Mouse (Mus musculus): ENCODE measurements at regions not wholly inside any gene's neighbourhood (a gene's known extent, or its start where the extent isn't known, plus 50 kb on each side); places are given as distances from the start of the nearest gene placed in this dataset.

- peaks cover 25% of the 10 kb centered on the region for H3K27me3 ChIP-seq (ENCODE audit: insufficient read depth, low read length)
- H3K36me3 ChIP-seq (replicated peaks), result no peaks in the 10 kb centered on the region
- TF ChIP-seq POLR2AphosphoS5 (IDR thresholded peaks at IDR 0.05; ENCODE audit: insufficient replicate concordance, low read depth, low read length) (no peak), GATA1 (IDR thresholded peaks at IDR 0.05; ENCODE audit: borderline replicate concordance, low read length) (no peak), TAL1 (conservative IDR thresholded peaks at IDR 0.05; ENCODE audit: low read depth, low read length) (no peak), CTCF (IDR thresholded peaks at IDR 0.05; ENCODE audit: low read depth, low read length) (no peak), GATA2 (IDR thresholded peaks at IDR 0.05; ENCODE audit: borderline replicate concordance, low read depth, low read length) (no peak)
- DNase-seq (ENCODE audit: low spot score) (no peak), ATAC-seq (ENCODE audit: extremely low read depth, insufficient number of reproducible peaks, low FRiP score, poor library complexity, severe bottlenecking) (no peak)
- peaks cover 51% of the 10 kb centered on the region for H3K4me1 ChIP-seq (ENCODE audit: insufficient read depth, low read depth, low read length)
- no peaks in the 10 kb centered on the region for H3K9me3 ChIP-seq (replicated peaks)
- H3K4me3 ChIP-seq (ENCODE audit: low read depth, low read length), result no peak overlapping the region
Measured at GRCm38 (mm10) chr4:95209322-95210119, 157.5 kb upstream of the Jun start.

GRCm38 (mm10) chr4:95212561-95212960, 160.5 kb upstream of the Jun start:
- peaks cover 41% of the 10 kb centered on the region for H3K4me1 ChIP-seq (ENCODE audit: insufficient read depth, low read depth, low read length)

GRCm38 (mm10) chr4:95213026-95213425, 161.0 kb upstream of the Jun start:
- Histone ChIP-seq H3K4me3 (ENCODE audit: low read depth, low read length) (no peak overlapping the region), H3K27me3 (ENCODE audit: insufficient read depth, low read length) (0 out of 2 replicates have a peak, but pooled peaks cover 5% of the 10 kb centered on the region), H3K9me3 (replicated peaks) (no peaks in the 10 kb centered on the region), H3K36me3 (replicated peaks) (no peaks in the 10 kb centered on the region), H3K4me1 (ENCODE audit: insufficient read depth, low read depth, low read length) (peaks cover 37% of the 10 kb centered on the region)
- TF ChIP-seq GATA2 (IDR thresholded peaks at IDR 0.05; ENCODE audit: borderline replicate concordance, low read depth, low read length), result no peak
- TF ChIP-seq POLR2AphosphoS5 (IDR thresholded peaks at IDR 0.05; ENCODE audit: insufficient replicate concordance, low read depth, low read length), result no peak
- TF ChIP-seq GATA1 (IDR thresholded peaks at IDR 0.05; ENCODE audit: borderline replicate concordance, low read length), result no peak
- no peak for TF ChIP-seq CTCF (IDR thresholded peaks at IDR 0.05; ENCODE audit: low read depth, low read length)
- no peak for TF ChIP-seq TAL1 (conservative IDR thresholded peaks at IDR 0.05; ENCODE audit: low read depth, low read length)
- ATAC-seq (ENCODE audit: extremely low read depth, insufficient number of reproducible peaks, low FRiP score, poor library complexity, severe bottlenecking), result no peak
- DNase-seq (ENCODE audit: low spot score), result no peak

More at GRCm38 (mm10) chr4:95212561-95212960, 160.5 kb upstream of the Jun start:
- H3K27me3 ChIP-seq (ENCODE audit: insufficient read depth, low read length), result peaks cover 8% of the 10 kb centered on the region; the same call in 1 of the 2 replicates
- DNase-seq (ENCODE audit: low spot score) (no peak), ATAC-seq (ENCODE audit: extremely low read depth, insufficient number of reproducible peaks, low FRiP score, poor library complexity, severe bottlenecking) (no peak)
- H3K9me3 ChIP-seq (replicated peaks), result no peaks in the 10 kb centered on the region
- no peak overlapping the region for H3K4me3 ChIP-seq (ENCODE audit: low read depth, low read length)
- TF ChIP-seq POLR2AphosphoS5 (IDR thresholded peaks at IDR 0.05; ENCODE audit: insufficient replicate concordance, low read depth, low read length), result no peak
- TF ChIP-seq GATA2 (IDR thresholded peaks at IDR 0.05; ENCODE audit: borderline replicate concordance, low read depth, low read length), result no peak
- no peak for TF ChIP-seq TAL1 (conservative IDR thresholded peaks at IDR 0.05; ENCODE audit: low read depth, low read length)
- H3K36me3 ChIP-seq (replicated peaks), result no peaks in the 10 kb centered on the region

- H3K9me3 ChIP-seq (replicated peaks), result no peaks in the 10 kb centered on the region
- H3K27me3 ChIP-seq (ENCODE audit: insufficient read depth, low read length), result 0 out of 2 replicates have a peak, but pooled peaks cover 5% of the 10 kb centered on the region
- ATAC-seq (ENCODE audit: extremely low read depth, insufficient number of reproducible peaks, low FRiP score, poor library complexity, severe bottlenecking) (no peak), DNase-seq (ENCODE audit: low spot score) (no peak)
- peaks cover 32% of the 10 kb centered on the region for H3K4me1 ChIP-seq (ENCODE audit: insufficient read depth, low read depth, low read length)
- H3K36me3 ChIP-seq (replicated peaks), result no peaks in the 10 kb centered on the region
- TF ChIP-seq POLR2AphosphoS5 (IDR thresholded peaks at IDR 0.05; ENCODE audit: insufficient replicate concordance, low read depth, low read length) (no peak), CTCF (IDR thresholded peaks at IDR 0.05; ENCODE audit: low read depth, low read length) (no peak), GATA2 (IDR thresholded peaks at IDR 0.05; ENCODE audit: borderline replicate concordance, low read depth, low read length) (no peak), TAL1 (conservative IDR thresholded peaks at IDR 0.05; ENCODE audit: low read depth, low read length) (no peak), GATA1 (IDR thresholded peaks at IDR 0.05; ENCODE audit: borderline replicate concordance, low read length) (no peak)
- H3K4me3 ChIP-seq (ENCODE audit: low read depth, low read length), result no peak overlapping the region
Measured at GRCm38 (mm10) chr4:95214026-95214425, 162.0 kb upstream of the Jun start.

GRCm38 (mm10) chr4:95215187-95215586, 163.2 kb upstream of the Jun start:
- H3K4me1 ChIP-seq (ENCODE audit: insufficient read depth, low read depth, low read length), result peaks cover 22% of the 10 kb centered on the region
- DNase-seq (ENCODE audit: low spot score), result no peak

GRCm38 (mm10) chr4:95230461-95230860, 178.4 kb upstream of the Jun start:
- DNase-seq (ENCODE audit: low spot score), result no peak
- H3K9me3 ChIP-seq (replicated peaks), result no peaks in the 10 kb centered on the region
- 0 out of 2 replicates have a peak, but pooled peaks cover under 1% of the 10 kb centered on the region for H3K4me1 ChIP-seq (ENCODE audit: insufficient read depth, low read depth, low read length)
- H3K36me3 ChIP-seq (replicated peaks), result no peaks in the 10 kb centered on the region
- TF ChIP-seq CTCF (IDR thresholded peaks at IDR 0.05; ENCODE audit: low read depth, low read length), result no peak
- ATAC-seq (ENCODE audit: extremely low read depth, insufficient number of reproducible peaks, low FRiP score, poor library complexity, severe bottlenecking), result no peak
- H3K27me3 ChIP-seq (ENCODE audit: insufficient read depth, low read length), result peaks cover 2% of the 10 kb centered on the region; the same call in 1 of the 2 replicates
- no peak overlapping the region for H3K4me3 ChIP-seq (ENCODE audit: low read depth, low read length)

More at GRCm38 (mm10) chr4:95215187-95215586, 163.2 kb upstream of the Jun start:
- no peaks in the 10 kb centered on the region for H3K9me3 ChIP-seq (replicated peaks)
- ATAC-seq (ENCODE audit: extremely low read depth, insufficient number of reproducible peaks, low FRiP score, poor library complexity, severe bottlenecking), result no peak
- H3K27me3 ChIP-seq (ENCODE audit: insufficient read depth, low read length), result 0 out of 2 replicates have a peak, but pooled peaks cover 4% of the 10 kb centered on the region
- TF ChIP-seq GATA1 (IDR thresholded peaks at IDR 0.05; ENCODE audit: borderline replicate concordance, low read length) (no peak), POLR2AphosphoS5 (IDR thresholded peaks at IDR 0.05; ENCODE audit: insufficient replicate concordance, low read depth, low read length) (no peak), GATA2 (IDR thresholded peaks at IDR 0.05; ENCODE audit: borderline replicate concordance, low read depth, low read length) (no peak), TAL1 (conservative IDR thresholded peaks at IDR 0.05; ENCODE audit: low read depth, low read length) (no peak), CTCF (IDR thresholded peaks at IDR 0.05; ENCODE audit: low read depth, low read length) (no peak)
- H3K36me3 ChIP-seq (replicated peaks), result no peaks in the 10 kb centered on the region
- no peak overlapping the region for H3K4me3 ChIP-seq (ENCODE audit: low read depth, low read length)

Measured in G1E (cell line).